Comparison of ENCODE assay signal across 26 mouse cellular contexts in the genomic region with DNA sequence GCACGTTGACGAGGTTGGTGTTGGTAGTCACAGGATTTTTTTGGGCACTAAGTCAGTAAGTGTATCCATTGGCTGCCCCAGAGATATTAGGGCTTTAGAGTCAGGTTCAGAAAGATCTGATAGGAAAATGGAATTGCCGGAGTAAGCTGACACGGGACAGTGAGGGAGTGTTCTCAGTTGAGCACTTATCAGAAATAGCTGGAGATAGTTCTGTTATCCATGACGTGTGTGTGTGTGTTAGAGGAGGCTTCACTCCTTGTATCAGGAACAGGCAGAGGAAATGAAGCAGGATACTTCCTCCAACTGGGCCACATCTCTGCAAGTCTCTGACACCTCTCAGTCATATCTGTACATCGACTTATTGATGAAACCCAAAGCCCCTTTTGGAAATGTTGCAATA. TPM values are rescaled to one million over a fixed set of nuclear protein-coding genes. Genes with fewer than 3 reads are reported as not detected.
DNase-seq lines count a peak whose midpoint lies in the region; ATAC-seq and TF ChIP-seq lines count a peak whose summit lies in the region.
"Had no signal": no experiment of that assay in that cellular context is flagged by ENCODE, and none has a peak within 500 bp of the region (broad histone marks: within the 10 kb centered on the region; RNA-seq: fewer than 3 reads in every experiment).

No protein-coding gene starts in this region.

- H3K36me3 ChIP-seq in liver, embryonic 13.5 days = peaks cover 19% of the 10 kb centered on the region
- H3K36me3 ChIP-seq in MEL (ENCODE audit: control insufficient read depth in 1 of 2, insufficient read depth in 2 of 2, low read length in 2 of 2) = peaks cover 0 to 29% of the 10 kb centered on the region in 2 experiments; a peak in 3 of 4 replicates
- no peaks in the 10 kb centered on the region for H3K36me3 ChIP-seq in intestine, embryonic 16.5 days (ENCODE audit: control insufficient read depth, insufficient read depth, low read length)

- H3K4me3 ChIP-seq in liver, embryonic 13.5 days (replicated peaks) = no peak overlapping the region
- no peak overlapping the region for H3K4me3 ChIP-seq in MEL (ENCODE audit: control insufficient read depth in 1 of 2, insufficient read depth in 1 of 2, low read depth in 2 of 2, low read length in 2 of 2)
- no peak overlapping the region for H3K4me3 ChIP-seq in intestine, embryonic 16.5 days (ENCODE audit: low read length)
- H3K4me3 ChIP-seq: embryonic facial prominence, embryonic 10.5 days; embryonic facial prominence, embryonic 12.5 days; forebrain, embryonic 13.5 days; forebrain, embryonic 15.5 days had no signal

- no peaks in the 10 kb centered on the region for H3K9me3 ChIP-seq in liver, embryonic 13.5 days (replicated peaks)
- H3K9me3 ChIP-seq in MEL (replicated peaks; ENCODE audit: insufficient read depth, low read length) = no peaks in the 10 kb centered on the region
- no peaks in the 10 kb centered on the region for H3K9me3 ChIP-seq in intestine, embryonic 16.5 days (ENCODE audit: control insufficient read depth, low read length)
- H3K9me3 ChIP-seq: embryonic facial prominence, embryonic 10.5 days; embryonic facial prominence, embryonic 12.5 days; forebrain, embryonic 13.5 days; forebrain, embryonic 15.5 days had no signal

- H3K27ac ChIP-seq in liver, embryonic 13.5 days = peak overlapping the region; percentile 11; the same call in 1 of the 2 replicates
- H3K27ac ChIP-seq in MEL (ENCODE audit: control insufficient read depth, low read depth, low read length) = peak overlapping the region; percentile 38
- no peak overlapping the region for H3K27ac ChIP-seq in intestine, embryonic 16.5 days (ENCODE audit: low read length)
- H3K27ac ChIP-seq: embryonic facial prominence, embryonic 10.5 days; embryonic facial prominence, embryonic 12.5 days; forebrain, embryonic 13.5 days; forebrain, embryonic 15.5 days had no signal

- ATAC-seq in liver, embryonic 13.5 days (ENCODE audit: low read depth) = peak; percentile 49
- ATAC-seq in megakaryocyte-erythroid progenitor cell, adult 5-6 weeks (replicated peaks; ENCODE audit: low FRiP score, low TSS enrichment, poor library complexity, severe bottlenecking) = peak; percentile 10; the same call in 1 of the 2 replicates
- ATAC-seq in intestine, embryonic 16.5 days = no peak
- ATAC-seq: forebrain, embryonic 13.5 days; forebrain, embryonic 15.5 days; forebrain, postnatal 0 days; Patski had no signal

- H3K4me1 ChIP-seq in liver, embryonic 13.5 days (replicated peaks) = peaks cover 52% of the 10 kb centered on the region
- peaks cover 15 to 19% of the 10 kb centered on the region in 2 experiments for H3K4me1 ChIP-seq in MEL (ENCODE audit: control insufficient read depth in 1 of 2, insufficient read depth in 2 of 2, low read length in 2 of 2)
- peaks cover 3% of the 10 kb centered on the region; the same call in 1 of the 2 replicates for H3K4me1 ChIP-seq in intestine, embryonic 16.5 days (ENCODE audit: control insufficient read depth, insufficient read depth, low read length)
- H3K4me1 ChIP-seq: embryonic facial prominence, embryonic 12.5 days had no signal

- no peak for DNase-seq in liver, embryonic 13.5 days
- DNase-seq in liver (no peak), MEL (ENCODE audit: low read depth, low spot score) (peak; percentile 55)
- DNase-seq: adrenal gland, adult 8-10 months; adrenal gland, postnatal 14 days; adrenal gland, postnatal 36 days; cerebellum, adult 11-12 months; cerebellum, adult 2 months; cerebellum, adult 9-10 months; cerebellum, postnatal 10 days; cerebellum, postnatal 25 days; forebrain, postnatal 0 days had no signal

- TF ChIP-seq POLR2A in MEL (IDR thresholded peaks at IDR 0.05; ENCODE audit: control insufficient read depth in 1 of 2, insufficient read depth in 1 of 2, low read depth in 1 of 2, low read length in 2 of 2, poor library complexity in 1 of 2) = no peak

- no peaks in the 10 kb centered on the region for H3K79me2 ChIP-seq in MEL (ENCODE audit: control insufficient read depth, insufficient read depth, low read length, poor library complexity)

- TF ChIP-seq RAD21 in MEL (IDR thresholded peaks at IDR 0.05; ENCODE audit: low read depth, low read length) = no peak

- H3K4me2 ChIP-seq in liver, embryonic 13.5 days = no peak overlapping the region
- H3K4me2 ChIP-seq in intestine, embryonic 16.5 days (ENCODE audit: low read depth, low read length) = no peak overlapping the region
- H3K4me2 ChIP-seq: embryonic facial prominence, embryonic 12.5 days; forebrain, embryonic 13.5 days; forebrain, embryonic 15.5 days had no signal

- peak; percentile 18 to 56; a peak in 1 of 4 replicates for TF ChIP-seq EP300 in MEL (IDR thresholded peaks at IDR 0.05; ENCODE audit: low read depth in 1 of 2, low read length in 2 of 2)

- TF ChIP-seq CTCF in MEL (IDR thresholded peaks at IDR 0.05 in 2 of 3, conservative IDR thresholded peaks at IDR 0.05 in 1 of 3; ENCODE audit: control insufficient read depth in 1 of 3, insufficient read depth in 1 of 3, low read depth in 2 of 3, low read length in 3 of 3, poor library complexity in 1 of 3, severe bottlenecking in 1 of 3) = no peak

- no peak overlapping the region for H3K9ac ChIP-seq in liver, embryonic 13.5 days
- H3K9ac ChIP-seq in MEL (ENCODE audit: control insufficient read depth, low read depth, low read length, poor library complexity, severe bottlenecking) = no peak overlapping the region
- no peak overlapping the region for H3K9ac ChIP-seq in intestine, embryonic 16.5 days (ENCODE audit: low read depth, low read length)
- H3K9ac ChIP-seq: embryonic facial prominence, embryonic 12.5 days; forebrain, embryonic 13.5 days; forebrain, embryonic 15.5 days; forebrain, postnatal 0 days had no signal

- WGBS in liver, embryonic 13.5 days (ENCODE audit: insufficient replicate concordance) = 51% methylated on average over 6 of the region's 6 CpGs
- WGBS in intestine, embryonic 16.5 days = 93% methylated on average over 6 of the region's 6 CpGs

- H3K27me3 ChIP-seq in liver, embryonic 13.5 days = no peaks in the 10 kb centered on the region
- H3K27me3 ChIP-seq in MEL (ENCODE audit: control insufficient read depth in 1 of 2, insufficient read depth in 2 of 2, low read length in 2 of 2) = no peaks in the 10 kb centered on the region
- H3K27me3 ChIP-seq in intestine, embryonic 16.5 days (replicated peaks; ENCODE audit: control insufficient read depth, insufficient read depth, low read length) = no peaks in the 10 kb centered on the region
- H3K27me3 ChIP-seq: embryonic facial prominence, embryonic 12.5 days; forebrain, embryonic 13.5 days; forebrain, embryonic 15.5 days; Patski had no signal

TF ChIP-seq in MEL, 35 proteins besides CTCF, POLR2A, EP300 and RAD21 (continues in another document):
- TF ChIP-seq KAT2A (conservative IDR thresholded peaks at IDR 0.05; ENCODE audit: low read depth, low read length) (no peak), RCOR1 (IDR thresholded peaks at IDR 0.05; ENCODE audit: low read depth, low read length) (peak; percentile 16; the same call in 1 of the 2 replicates)

RNA-seq across cellular contexts. Expression of a gene that starts 4.6 kb away (rescaled TPM):
- 12.9 and 13.2 TPM in 2 replicates for polyA plus RNA-seq in liver, embryonic 13.5 days (2015; fragmentation: Nextera tagmentation; extraction: Ambion mirVana)
- 23.4 and 29.9 TPM in 2 replicates for total RNA-seq in MEL (2012; rRNA removed)
- 10 to 100 TPM in 1 of 2 experiments, not detected in 1; 21.8 TPM for polyA plus RNA-seq in MEL (2012; ENCODE audit: insufficient read depth in 1 of 2, insufficient read length in 2 of 2, low read depth in 1 of 2, low replicate concordance in 2 of 2, missing spikeins in 1 of 2)
- 11.6 and 18.3 TPM in 2 replicates for total RNA-seq in megakaryocyte-erythroid progenitor cell, adult 5-6 weeks (2014; fragmentation: Nextera tagmentation)
- 11.8 and 14.4 TPM in 2 replicates for total RNA-seq in megakaryocyte-erythroid progenitor cell, adult 5-6 weeks (2017)
- 13.7 and 15.1 TPM in 2 replicates for polyA plus RNA-seq in intestine, embryonic 16.5 days (2015; fragmentation: Nextera tagmentation; extraction: Ambion mirVana)

RNA-seq across cellular contexts. Expression of a gene that starts 10.5 kb away (rescaled TPM):
- polyA plus RNA-seq in liver, embryonic 13.5 days (2015; fragmentation: Nextera tagmentation; extraction: Ambion mirVana) = not detected in 2 replicates
- not detected in 2 replicates for total RNA-seq in MEL (2012; rRNA removed)
- polyA plus RNA-seq in MEL (2012; ENCODE audit: insufficient read depth in 1 of 2, insufficient read length in 2 of 2, low read depth in 1 of 2, low replicate concordance in 2 of 2, missing spikeins in 1 of 2) = under 1 TPM in 1 of 2 experiments, not detected in 1; 0.14 TPM
- not detected in 2 replicates for total RNA-seq in megakaryocyte-erythroid progenitor cell, adult 5-6 weeks (2014; fragmentation: Nextera tagmentation)
- not detected in 2 replicates for total RNA-seq in megakaryocyte-erythroid progenitor cell, adult 5-6 weeks (2017)
- polyA plus RNA-seq in intestine, embryonic 16.5 days (2015; fragmentation: Nextera tagmentation; extraction: Ambion mirVana) = 0.12 TPM in 1 of 2 replicates, not detected in the other
- total RNA-seq: adrenal gland, adult 18-20 months; adrenal gland, adult 8-10 months; adrenal gland, postnatal 14 days; ES-E14; forebrain, postnatal 0 days had no signal
- polyA plus RNA-seq: activated CD4-positive, CD25-positive, alpha-beta regulatory T cell, adult 4 months; cerebellum, adult 2 months; embryonic facial prominence, embryonic 10.5 days; embryonic facial prominence, embryonic 12.5 days; embryonic facial prominence, embryonic 14.5 days; forebrain, embryonic 11.5 days; forebrain, embryonic 13.5 days; forebrain, embryonic 15.5 days; forebrain, postnatal 0 days had no signal

RNA-seq across cellular contexts. Expression of a gene that starts 25.1 kb away (rescaled TPM):
- 13.3 and 14.4 TPM in 2 replicates for polyA plus RNA-seq in liver, embryonic 13.5 days (2015; fragmentation: Nextera tagmentation; extraction: Ambion mirVana)
- total RNA-seq in MEL (2012; rRNA removed) = 8.6 and 9.2 TPM in 2 replicates
- 10 to 100 TPM in 1 of 2 experiments, not detected in 1; 11.9 TPM for polyA plus RNA-seq in MEL (2012; ENCODE audit: insufficient read depth in 1 of 2, insufficient read length in 2 of 2, low read depth in 1 of 2, low replicate concordance in 2 of 2, missing spikeins in 1 of 2)
- 23.0 and 28.9 TPM in 2 replicates for total RNA-seq in megakaryocyte-erythroid progenitor cell, adult 5-6 weeks (2014; fragmentation: Nextera tagmentation)
- total RNA-seq in megakaryocyte-erythroid progenitor cell, adult 5-6 weeks (2017) = 13.8 and 22.5 TPM in 2 replicates
- 17.2 and 17.6 TPM in 2 replicates for polyA plus RNA-seq in intestine, embryonic 16.5 days (2015; fragmentation: Nextera tagmentation; extraction: Ambion mirVana)

RNA-seq across cellular contexts. Expression of a gene that starts 37.1 kb away (rescaled TPM):
- polyA plus RNA-seq in liver, embryonic 13.5 days (2015; fragmentation: Nextera tagmentation; extraction: Ambion mirVana) = not detected in 2 replicates
- total RNA-seq in MEL (2012; rRNA removed) = not detected in 2 replicates
- polyA plus RNA-seq in MEL (2012; ENCODE audit: insufficient read depth in 1 of 2, insufficient read length in 2 of 2, low read depth in 1 of 2, low replicate concordance in 2 of 2, missing spikeins in 1 of 2) = under 1 TPM in 1 of 2 experiments, not detected in 1; 0.11 TPM
- not detected in 2 replicates for total RNA-seq in megakaryocyte-erythroid progenitor cell, adult 5-6 weeks (2014; fragmentation: Nextera tagmentation)
- not detected in 2 replicates for total RNA-seq in megakaryocyte-erythroid progenitor cell, adult 5-6 weeks (2017)
- not detected in 2 replicates for polyA plus RNA-seq in intestine, embryonic 16.5 days (2015; fragmentation: Nextera tagmentation; extraction: Ambion mirVana)
- total RNA-seq: adrenal gland, adult 18-20 months; adrenal gland, adult 8-10 months; adrenal gland, postnatal 14 days; adrenal gland, postnatal 36 days; forebrain, postnatal 0 days had no signal
- polyA plus RNA-seq: activated CD4-positive, CD25-positive, alpha-beta regulatory T cell, adult 4 months; C2C12; cerebellum, adult 2 months; cortical plate, adult 2 months; embryonic facial prominence, embryonic 10.5 days; embryonic facial prominence, embryonic 12.5 days; embryonic facial prominence, embryonic 14.5 days; forebrain, embryonic 11.5 days; forebrain, embryonic 13.5 days; forebrain, embryonic 15.5 days; forebrain, postnatal 0 days; Patski had no signal

RNA-seq across cellular contexts. Expression of a gene that starts 42.4 kb away (rescaled TPM):
- 3.3 and 3.8 TPM in 2 replicates for polyA plus RNA-seq in liver, embryonic 13.5 days (2015; fragmentation: Nextera tagmentation; extraction: Ambion mirVana)
- total RNA-seq in MEL (2012; rRNA removed) = 14.4 and 16.9 TPM in 2 replicates
- 10 to 100 TPM; 50.2 to 59.3 TPM for polyA plus RNA-seq in MEL (2012; ENCODE audit: insufficient read depth in 1 of 2, insufficient read length in 2 of 2, low read depth in 1 of 2, low replicate concordance in 2 of 2, missing spikeins in 1 of 2)
- 102 and 103 TPM in 2 replicates for total RNA-seq in megakaryocyte-erythroid progenitor cell, adult 5-6 weeks (2014; fragmentation: Nextera tagmentation)
- total RNA-seq in megakaryocyte-erythroid progenitor cell, adult 5-6 weeks (2017) = 35.0 and 35.3 TPM in 2 replicates
- 4.0 and 4.5 TPM in 2 replicates for polyA plus RNA-seq in intestine, embryonic 16.5 days (2015; fragmentation: Nextera tagmentation; extraction: Ambion mirVana)
